Mouse (Mus musculus): ENCODE measurements around the gene Grip1. TPM values are rescaled to one million over a fixed set of nuclear protein-coding genes. Genes with fewer than 3 reads are reported as not detected.

Grip1 gene
- polyA plus RNA-seq, 1 experiment: 0.22 TPM

- no peak for DNase-seq (ENCODE audit: low read depth, low spot score)
- WGBS: 77% methylated on average over 6 of the region's 6 CpGs
Measured at GRCm38 (mm10) chr10:119634544-119634943, 180.9 kb downstream of the Grip1 start.

GRCm38 (mm10) chr10:119640534-119640933 is 186.9 kb downstream of the Grip1 start:
- no peak for DNase-seq (ENCODE audit: low read depth, low spot score)
- WGBS: 80% methylated on average over 10 of the region's 10 CpGs

- 83% methylated on average over 12 of the region's 12 CpGs for WGBS
- no peak for DNase-seq (ENCODE audit: low read depth, low spot score)
Measured at GRCm38 (mm10) chr10:119641011-119641410, 187.4 kb downstream of the Grip1 start.

GRCm38 (mm10) chr10:119644289-119644688 is 190.7 kb downstream of the Grip1 start:
- 59% methylated on average over 5 of the region's 5 CpGs for WGBS
- DNase-seq (ENCODE audit: low read depth, low spot score): no peak

GRCm38 (mm10) chr10:119646500-119647439 is 193.1 kb downstream of the Grip1 start:
- 68% methylated on average over 29 of the region's 29 CpGs for WGBS

GRCm38 (mm10) chr10:119660677-119661353 is 207.2 kb downstream of the Grip1 start:
- 76% methylated on average over 7 of the region's 7 CpGs for WGBS
- no peak for DNase-seq (ENCODE audit: low read depth, low spot score)

More at GRCm38 (mm10) chr10:119646500-119647439, 193.1 kb downstream of the Grip1 start:
- DNase-seq (ENCODE audit: low read depth, low spot score): peak; percentile 2

GRCm38 (mm10) chr10:119663586-119663985 is 210.0 kb downstream of the Grip1 start:
- WGBS: 84% methylated on average over 9 of the region's 9 CpGs
- DNase-seq (ENCODE audit: low read depth, low spot score): no peak

GRCm38 (mm10) chr10:119666386-119666785 is 212.8 kb downstream of the Grip1 start:
- WGBS: 76% methylated on average over 11 of the region's 11 CpGs

GRCm38 (mm10) chr10:119670456-119670855 is 216.8 kb downstream of the Grip1 start:
- WGBS: 46% methylated on average over 7 of the region's 7 CpGs

More at GRCm38 (mm10) chr10:119666386-119666785, 212.8 kb downstream of the Grip1 start:
- DNase-seq (ENCODE audit: low read depth, low spot score): no peak

GRCm38 (mm10) chr10:119684377-119684826 is 230.8 kb downstream of the Grip1 start:
- WGBS: 73% methylated on average over 3 of the region's 3 CpGs
- DNase-seq (ENCODE audit: low read depth, low spot score): no peak

More at GRCm38 (mm10) chr10:119670456-119670855, 216.8 kb downstream of the Grip1 start:
- no peak for DNase-seq (ENCODE audit: low read depth, low spot score)

- WGBS: 9% methylated on average over 16 of the region's 16 CpGs
- DNase-seq (ENCODE audit: low read depth, low spot score): no peak
Measured at GRCm38 (mm10) chr10:119691358-119692083, 237.9 kb downstream of the Grip1 start.

- 7% methylated on average over 26 of the region's 26 CpGs for WGBS
- no peak for DNase-seq (ENCODE audit: low read depth, low spot score)
Measured at GRCm38 (mm10) chr10:119692284-119692890, 238.8 kb downstream of the Grip1 start.

- 75% methylated on average over 5 of the region's 5 CpGs for WGBS
- no peak for DNase-seq (ENCODE audit: low read depth, low spot score)
Measured at GRCm38 (mm10) chr10:119693400-119693799, 239.8 kb downstream of the Grip1 start.

- WGBS: 46% methylated on average over 9 of the region's 9 CpGs
- DNase-seq (ENCODE audit: low read depth, low spot score): no peak
Measured at GRCm38 (mm10) chr10:119697257-119697798, 243.7 kb downstream of the Grip1 start.

- WGBS: 45% methylated on average over 4 of the region's 4 CpGs
- no peak for DNase-seq (ENCODE audit: low read depth, low spot score)
Measured at GRCm38 (mm10) chr10:119705348-119705747, 251.7 kb downstream of the Grip1 start.

- WGBS: 74% methylated on average over 4 of the region's 4 CpGs
- no peak for DNase-seq (ENCODE audit: low read depth, low spot score)
Measured at GRCm38 (mm10) chr10:119706281-119706680, 252.7 kb downstream of the Grip1 start.

GRCm38 (mm10) chr10:119706983-119707382 is 253.4 kb downstream of the Grip1 start:
- WGBS: 93% methylated on average over 10 of the region's 10 CpGs
- no peak for DNase-seq (ENCODE audit: low read depth, low spot score)

- WGBS: 43% methylated on average over 3 of the region's 3 CpGs
- no peak for DNase-seq (ENCODE audit: low read depth, low spot score)
Measured at GRCm38 (mm10) chr10:119721887-119722286, 268.3 kb downstream of the Grip1 start.

- no peak for DNase-seq (ENCODE audit: low read depth, low spot score)
- 38% methylated on average over 2 of the region's 2 CpGs for WGBS
Measured at GRCm38 (mm10) chr10:119722471-119722870, 268.8 kb downstream of the Grip1 start.
